Mouse (Mus musculus) liver, adult 2 months (tissue): Measurements from ENCODE around the gene Tgm2. TPM values are rescaled to one million over a fixed set of nuclear protein-coding genes. Genes with fewer than 3 reads are reported as not detected.

Source experiments
- DNase-seq: peaks from one replicate; pipeline ENCODE4 v3.0.0-alpha.2; 2011; ENCODE audit warnings: low read depth, low spot score; ENCODE audit errors: extremely low read depth
- H3K27ac ChIP-seq: fragments of 200-500 bp; replicated peaks from 2 replicates; pipeline ENCODE4 v1.5.1; 2012; ENCODE audit warnings: low read depth, mild to moderate bottlenecking, control low read depth, inconsistent platforms, low read length; ENCODE audit not compliant: insufficient read depth
- H3K27me3 ChIP-seq: fragments of 200-500 bp; 2 replicates; pipeline ENCODE4 v1.6.1; 2012; ENCODE audit warnings: mild to moderate bottlenecking, moderate library complexity, low read length, inconsistent platforms; ENCODE audit not compliant: control insufficient read depth, insufficient read depth
- H3K36me3 ChIP-seq: fragments of 200-500 bp; 2 replicates; pipeline ENCODE4 v1.6.1; 2012; ENCODE audit warnings: low read length, inconsistent platforms; ENCODE audit not compliant: control insufficient read depth, insufficient read depth
- H3K4me1 ChIP-seq: fragments of 200-500 bp; 2 replicates; pipeline ENCODE4 v1.6.1; 2011; ENCODE audit warnings: low read length; ENCODE audit not compliant: control insufficient read depth, insufficient read depth
- H3K4me3 ChIP-seq: fragments of 200-500 bp; 2 replicates; pipeline ENCODE4 v1.5.1; 2011; ENCODE audit warnings: low read depth, mild to moderate bottlenecking, control low read depth, low read length, moderate library complexity; ENCODE audit not compliant: insufficient read depth
- H3K79me2 ChIP-seq: fragments of 200-500 bp; 2 replicates; pipeline ENCODE4 v1.6.1; 2012; ENCODE audit warnings: inconsistent platforms, mild to moderate bottlenecking, low read length, moderate library complexity; ENCODE audit not compliant: control insufficient read depth, insufficient read depth
- H3K9ac ChIP-seq: fragments of 200-500 bp; 2 replicates; pipeline ENCODE4 v1.6.1; 2012; ENCODE audit warnings: low read depth, mild to moderate bottlenecking, control low read depth, inconsistent platforms, low read length
- CTCF ChIP-seq: fragments of 200-500 bp; IDR thresholded peaks from 2 replicates; pipeline ENCODE4 v1.5.1; 2011; ENCODE audit warnings: low read depth, low read length, control low read depth
- POLR2A ChIP-seq: fragments of 200-500 bp; IDR thresholded peaks from 2 replicates; pipeline ENCODE4 v1.6.1; 2011; ENCODE audit warnings: low read length, control low read depth; ENCODE audit not compliant: insufficient read depth; ENCODE audit errors: extremely low read depth
- WGBS: fragments of 180-500 bp; shearing (Covaris S2); methylation state at CpG from one replicate; pipeline ENCODE4 v1.1.7; 2018; 5-methylcytosine and 5-hydroxymethylcytosine counted together
- polyA plus RNA-seq: library from polyadenylated mRNA; depleted of rRNA; stranded (reverse); fragments of >200 nt; gene quantifications from 2 replicates; pipeline ENCODE4 v1.2.3, GENCODE M21; 2012; rRNA removed
- total RNA-seq: library from RNA; depleted of rRNA; stranded (reverse); fragments of >200 nt; gene quantifications from 2 replicates; pipeline ENCODE4 v1.2.3, GENCODE M21; 2014; rRNA removed

Gene Tgm2
- total and polyA plus RNA-seq, 2 experiments = 68.3 to 91.7 TPM

DNA sequence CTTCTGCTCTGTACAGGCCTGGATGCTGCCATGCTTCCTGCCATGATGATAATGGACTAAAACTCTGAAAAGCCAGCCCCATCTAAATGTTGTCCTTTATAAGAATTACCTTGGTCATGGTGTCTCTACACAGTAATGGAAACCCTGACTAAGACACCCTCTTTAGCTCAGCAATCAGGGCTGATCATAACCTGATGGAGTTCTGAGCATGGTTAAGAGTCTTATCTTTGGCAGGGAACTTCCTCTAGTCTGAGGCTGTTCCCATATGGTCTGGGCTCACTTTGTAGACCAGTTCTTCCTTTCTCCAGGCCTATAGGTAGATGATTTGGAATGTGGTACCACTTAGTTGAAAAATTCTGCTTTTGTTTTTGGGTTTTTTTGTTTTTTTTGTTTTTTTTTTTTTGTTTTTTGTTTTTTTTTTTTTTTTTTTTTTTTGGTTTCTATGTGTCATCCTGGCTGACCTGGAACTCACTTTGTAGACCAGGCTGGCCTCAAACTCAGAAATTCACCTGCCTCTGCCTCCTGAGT, 77.7 kb downstream of the Tgm2 start:
- DNase-seq = no peak
- Histone ChIP-seq H3K79me2 (peaks cover 8% of the 10 kb centered on the region; the same call in 1 of the 2 replicates), H3K36me3 (peaks cover 13% of the 10 kb centered on the region), H3K9ac (no peak overlapping the region), H3K27me3 (no peaks in the 10 kb centered on the region), H3K27ac (no peak overlapping the region), H3K4me3 (no peak overlapping the region), H3K4me1 (peaks cover 26% of the 10 kb centered on the region)
- TF ChIP-seq CTCF (no peak), POLR2A (no peak)

DNA sequence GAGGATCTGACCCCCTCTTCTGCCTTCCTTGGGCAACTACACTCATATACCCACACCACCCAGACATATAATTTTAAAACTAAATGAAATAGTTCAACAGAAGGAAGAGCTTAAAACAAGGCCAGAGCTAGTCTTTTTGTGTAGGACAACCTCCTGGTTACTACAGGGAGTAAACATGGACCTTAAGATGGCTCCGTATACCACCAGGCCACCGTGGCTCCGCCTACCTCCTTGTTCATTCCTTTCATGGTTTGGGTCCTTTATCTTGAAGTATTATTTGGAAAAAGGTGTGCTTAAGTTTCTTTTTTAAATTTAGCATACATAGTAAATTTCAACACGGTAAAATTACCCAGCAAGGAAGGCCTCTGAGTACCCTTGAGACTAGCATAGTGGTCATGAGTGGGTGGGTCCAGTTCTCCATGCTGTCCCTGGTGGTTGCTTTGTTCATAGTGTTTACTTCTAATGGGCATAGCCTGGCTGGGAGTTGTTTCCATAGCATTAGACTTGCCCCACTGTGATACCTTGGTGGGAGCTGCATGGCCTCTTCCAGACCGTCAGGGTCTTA, 78.9 kb downstream of the Tgm2 start:
- TF ChIP-seq POLR2A (no peak), CTCF (no peak)
- peaks cover 8% of the 10 kb centered on the region; the same call in 1 of the 2 replicates for H3K79me2 ChIP-seq
- H3K9ac ChIP-seq = no peak overlapping the region
- no peak for DNase-seq
- H3K4me1 ChIP-seq = peaks cover 29% of the 10 kb centered on the region
- H3K36me3 ChIP-seq = peaks cover 11% of the 10 kb centered on the region
- no peak overlapping the region for H3K27ac ChIP-seq
- H3K4me3 ChIP-seq = no peak overlapping the region
- WGBS = 96% methylated on average over 5 of the region's 5 CpGs
- no peaks in the 10 kb centered on the region for H3K27me3 ChIP-seq

DNA sequence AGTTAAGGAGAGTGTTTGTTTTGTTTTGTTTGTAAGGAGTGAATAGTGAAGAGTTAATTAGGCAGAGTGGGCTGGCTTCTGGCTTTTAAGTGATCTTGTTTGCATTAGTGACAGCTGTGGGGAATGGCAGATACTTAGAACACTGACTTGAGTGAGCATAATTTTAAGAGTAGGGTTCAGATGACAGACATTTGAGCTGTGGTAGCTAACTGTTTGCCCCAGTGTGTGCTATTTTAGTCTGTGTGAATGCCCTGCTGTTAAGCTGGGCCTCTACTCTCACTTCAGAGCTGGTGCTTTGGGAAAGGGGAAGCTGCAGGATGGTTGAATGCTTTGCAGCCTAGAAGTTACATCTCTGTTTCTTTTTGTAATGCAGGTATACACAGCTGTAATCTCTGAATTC, 79.8 kb downstream of the Tgm2 start:
- H3K27ac ChIP-seq = no peak overlapping the region
- peaks cover 11% of the 10 kb centered on the region; the same call in 1 of the 2 replicates for H3K36me3 ChIP-seq
- no peak overlapping the region for H3K9ac ChIP-seq
- TF ChIP-seq CTCF (no peak), POLR2A (no peak)
- no peak overlapping the region for H3K4me3 ChIP-seq
- H3K79me2 ChIP-seq = peaks cover 8% of the 10 kb centered on the region; the same call in 1 of the 2 replicates
- H3K27me3 ChIP-seq = no peaks in the 10 kb centered on the region
- peaks cover 29% of the 10 kb centered on the region for H3K4me1 ChIP-seq
- DNase-seq = no peak

Other genes starting within 250 kb of the Tgm2 start
- not detected in 2 replicates for gene Vstm2l, start 231.8 kb downstream of the Tgm2 start, total RNA-seq
- not detected in 2 replicates for gene Vstm2l, start 231.8 kb downstream of the Tgm2 start, polyA plus RNA-seq
- gene Tti1, start 118.0 kb downstream of the Tgm2 start, total RNA-seq = 8.2 and 8.9 TPM in 2 replicates
- gene Tti1, start 118.0 kb downstream of the Tgm2 start, polyA plus RNA-seq = 7.6 and 9.0 TPM in 2 replicates
- gene Rprd1b, start 117.9 kb downstream of the Tgm2 start, total RNA-seq = 6.8 and 8.3 TPM in 2 replicates
- gene Rprd1b, start 117.9 kb downstream of the Tgm2 start, polyA plus RNA-seq = 12.8 and 14.2 TPM in 2 replicates
- gene D630003M21Rik, start 82.8 kb upstream of the Tgm2 start, total RNA-seq = 0.40 and 0.46 TPM in 2 replicates
- 0.52 and 0.69 TPM in 2 replicates for gene D630003M21Rik, start 82.8 kb upstream of the Tgm2 start, polyA plus RNA-seq
- not detected in 2 replicates for gene Bpi, start 111.7 kb upstream of the Tgm2 start, total RNA-seq
- gene Bpi, start 111.7 kb upstream of the Tgm2 start, polyA plus RNA-seq = not detected in 2 replicates
- 66.8 and 85.7 TPM in 2 replicates for gene Lbp, start 160.1 kb upstream of the Tgm2 start, total RNA-seq
- 164 and 230 TPM in 2 replicates for gene Lbp, start 160.1 kb upstream of the Tgm2 start, polyA plus RNA-seq
- gene Snhg11, start 229.2 kb upstream of the Tgm2 start, total RNA-seq = 0.74 and 0.92 TPM in 2 replicates
- 2.2 and 3.5 TPM in 2 replicates for gene Snhg11, start 229.2 kb upstream of the Tgm2 start, polyA plus RNA-seq